Mouse (Mus musculus) embryo, embryonic 9.5 days (tissue): ENCODE data around the gene Tfap4.

Experiments
- DNase-seq: peaks from one replicate; pipeline ENCODE4 v3.0.0-alpha.2; 2017; ENCODE audit errors: extremely low spot score

Gene Tfap4

DNA sequence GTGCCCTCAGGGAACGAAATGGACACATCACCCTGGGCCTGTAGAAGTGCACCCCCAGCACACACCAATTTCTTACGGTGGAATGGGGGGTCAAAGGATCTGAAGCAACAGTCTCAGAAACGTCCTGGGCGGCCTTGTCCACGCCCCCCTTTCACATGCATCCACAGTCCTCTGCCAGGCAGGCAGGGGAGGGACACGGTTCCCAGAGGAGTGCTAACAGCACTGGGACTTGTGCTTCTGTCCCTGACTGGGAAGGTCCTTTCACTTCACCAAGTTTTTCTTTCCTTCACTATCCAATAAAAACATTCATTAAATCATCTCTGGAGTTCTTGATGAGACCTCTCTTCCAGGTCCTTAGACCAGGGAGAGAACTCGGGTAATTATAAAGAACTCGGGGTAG is 39.0 kb downstream of the Tfap4 start:
- no peak for DNase-seq

DNA sequence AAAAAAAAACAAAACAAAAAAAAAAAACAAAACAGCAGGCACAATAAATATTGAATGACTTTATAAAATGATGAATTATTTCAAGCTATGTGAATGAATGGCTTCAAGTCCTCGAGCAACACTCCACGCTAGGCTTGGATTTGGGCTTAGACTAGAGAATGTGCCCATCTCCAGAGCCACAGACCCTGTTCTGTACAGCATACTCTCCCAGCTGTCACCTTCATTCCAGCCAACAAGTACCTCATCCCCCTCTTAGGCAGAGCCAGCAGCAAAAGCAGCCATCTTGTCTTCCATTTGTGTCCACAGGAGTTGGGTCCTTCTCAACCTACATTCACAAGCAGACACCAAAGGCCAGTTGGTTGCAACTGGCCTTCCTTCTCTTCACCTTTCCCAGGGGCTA is 39.8 kb downstream of the Tfap4 start:
- no peak for DNase-seq

DNA sequence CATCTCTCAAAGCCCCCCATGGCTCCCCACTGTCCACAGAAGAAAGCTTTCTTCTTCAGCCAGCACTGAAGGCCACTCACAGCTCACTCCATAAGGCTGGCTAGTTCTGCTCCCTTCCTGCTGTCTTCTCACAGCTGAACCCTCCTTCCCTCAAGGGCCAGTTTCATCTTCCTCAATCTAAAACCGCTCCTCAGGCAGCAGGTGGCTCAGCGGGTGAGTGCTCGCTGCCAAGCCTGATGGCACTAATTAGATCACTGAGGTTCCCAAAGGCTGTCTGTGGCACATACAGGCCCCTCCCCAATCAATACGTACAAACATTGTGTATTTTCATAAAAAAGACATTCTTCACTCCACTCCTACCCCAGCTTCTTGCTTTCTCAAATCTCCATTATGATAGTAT is 40.5 kb downstream of the Tfap4 start:
- DNase-seq = no peak

DNA sequence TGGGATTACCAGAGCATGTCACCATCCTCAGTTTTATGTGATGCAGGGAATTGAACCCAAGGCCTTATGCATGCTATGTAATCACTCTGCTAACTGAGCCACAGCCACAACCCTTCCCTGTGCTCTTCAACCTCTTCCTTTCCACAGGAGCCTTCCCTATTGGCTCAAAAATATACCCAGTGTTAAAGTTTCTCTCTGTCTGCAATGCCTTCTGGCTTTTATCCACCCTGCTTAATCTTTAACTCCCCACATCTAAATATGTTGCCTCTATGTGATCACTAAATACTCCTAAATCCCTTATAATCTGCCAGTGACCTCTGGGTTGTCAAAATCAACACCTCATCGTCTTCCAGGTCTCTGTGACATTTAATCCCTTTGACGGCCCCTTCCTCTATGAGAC is 41.7 kb downstream of the Tfap4 start:
- no peak for DNase-seq

DNA sequence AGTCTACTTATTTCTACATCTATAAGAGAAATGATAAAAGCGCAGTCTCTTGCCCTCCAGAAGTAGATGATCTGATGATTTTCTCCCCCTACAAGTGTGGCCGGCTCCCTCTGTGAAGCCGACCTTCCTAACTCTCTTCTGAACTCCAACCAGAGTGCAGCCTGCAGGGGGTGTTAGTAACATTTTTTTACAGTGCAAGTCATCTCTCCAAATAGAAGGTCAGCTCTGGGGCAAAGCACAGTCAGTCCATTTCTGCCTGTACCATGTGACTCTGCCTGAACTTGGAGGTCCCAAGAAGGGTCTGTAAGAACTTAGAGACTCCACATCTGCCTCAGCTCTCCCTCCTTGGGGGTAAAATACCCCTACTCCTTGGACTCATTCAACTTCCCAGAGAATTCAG is 45.3 kb downstream of the Tfap4 start:
- no peak for DNase-seq

DNA sequence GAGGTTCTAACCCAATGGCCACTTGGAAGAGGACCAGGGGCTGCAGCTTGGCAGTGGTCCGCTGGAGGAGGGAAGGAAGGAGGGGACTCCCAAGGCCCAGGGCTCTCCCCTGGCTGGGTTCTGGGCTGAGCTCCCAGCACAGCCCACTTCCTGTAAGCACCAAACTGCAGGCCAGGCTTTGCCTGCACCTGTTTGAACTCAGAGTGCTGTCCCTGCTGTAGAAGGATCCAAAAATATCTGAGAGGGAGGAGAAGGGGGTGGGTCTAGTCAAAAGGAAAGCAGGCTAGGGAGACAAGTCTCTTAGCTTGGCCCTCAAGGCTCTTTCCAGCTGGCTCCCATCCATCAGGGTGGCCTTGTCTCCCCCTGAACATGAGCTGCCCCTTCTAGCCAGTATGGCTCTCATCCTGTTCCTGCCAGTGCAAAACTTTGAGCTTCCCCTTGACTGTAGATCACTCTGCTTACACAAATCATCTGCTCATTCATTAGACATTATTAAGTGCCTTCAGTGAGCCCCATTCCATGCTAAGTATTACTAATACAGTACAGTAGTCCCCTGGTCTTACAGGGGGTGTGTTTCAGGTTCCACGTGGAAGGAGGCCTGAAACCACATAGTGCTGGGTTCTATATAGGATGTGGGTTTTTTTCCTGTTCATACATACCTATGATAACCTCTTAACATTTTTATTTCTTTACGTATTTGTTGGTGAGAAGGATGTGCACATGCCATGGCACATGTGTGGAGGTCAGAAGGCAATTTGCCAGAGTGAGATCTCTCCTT is 46.8 kb downstream of the Tfap4 start:
- no peak for DNase-seq

DNA sequence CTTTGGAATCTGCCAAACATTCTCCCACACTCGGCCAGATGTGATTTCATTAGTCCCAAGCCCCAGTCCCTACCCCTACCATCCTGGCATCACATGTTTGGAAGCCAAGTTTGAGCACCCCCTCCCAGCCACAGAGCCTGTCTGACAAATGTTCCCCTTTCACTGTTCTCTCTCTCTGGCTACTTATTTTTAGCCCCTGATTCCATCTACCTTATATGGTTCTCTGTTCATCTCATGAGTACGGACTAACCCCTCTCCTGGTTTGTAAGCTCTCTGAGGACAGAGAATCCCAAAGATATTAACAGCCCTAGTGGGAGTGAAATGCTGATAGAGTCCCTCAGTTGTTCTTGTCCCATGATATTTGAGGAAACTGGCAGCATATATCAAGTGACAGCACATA is 48.3 kb downstream of the Tfap4 start:
- no peak for DNase-seq

DNA sequence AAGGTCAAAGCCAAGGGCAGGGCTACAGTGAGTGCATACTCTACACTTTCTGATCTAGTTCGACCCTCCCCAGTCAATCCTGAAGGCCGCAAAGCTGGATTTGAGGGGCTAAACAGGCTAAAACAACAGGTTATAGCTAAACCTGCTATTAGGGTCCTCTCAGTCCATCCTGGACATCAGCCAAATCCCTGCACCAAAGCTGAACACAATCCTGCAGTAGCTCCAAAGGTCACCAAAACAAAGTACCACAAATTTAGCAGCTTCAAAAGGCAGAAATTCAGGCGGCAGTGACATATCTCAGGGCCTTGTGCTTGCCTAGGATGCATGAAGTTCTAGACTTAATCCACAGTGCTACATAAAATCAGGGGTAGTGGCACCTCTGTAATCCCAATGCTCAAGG is 53.5 kb downstream of the Tfap4 start:
- no peak for DNase-seq

DNA sequence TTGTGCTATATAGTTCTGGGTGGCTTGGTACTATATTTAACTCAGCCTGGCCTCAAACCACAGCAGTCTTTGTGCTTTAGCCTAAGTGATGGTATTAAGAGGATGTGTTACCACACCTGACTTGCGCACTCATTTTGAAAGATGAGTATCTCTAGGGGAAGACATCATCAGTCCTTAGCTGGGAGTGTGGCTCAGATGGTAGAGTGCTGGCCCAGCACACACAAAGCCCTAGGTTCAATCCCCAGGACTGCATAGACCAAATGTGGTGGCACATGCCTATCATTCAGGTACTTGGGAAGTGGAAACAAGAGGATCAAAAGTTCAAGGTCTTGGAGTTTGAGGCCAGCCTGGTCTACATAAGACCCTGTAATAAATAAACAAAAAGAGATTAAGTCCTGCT is 56.2 kb downstream of the Tfap4 start:
- no peak for DNase-seq

DNA sequence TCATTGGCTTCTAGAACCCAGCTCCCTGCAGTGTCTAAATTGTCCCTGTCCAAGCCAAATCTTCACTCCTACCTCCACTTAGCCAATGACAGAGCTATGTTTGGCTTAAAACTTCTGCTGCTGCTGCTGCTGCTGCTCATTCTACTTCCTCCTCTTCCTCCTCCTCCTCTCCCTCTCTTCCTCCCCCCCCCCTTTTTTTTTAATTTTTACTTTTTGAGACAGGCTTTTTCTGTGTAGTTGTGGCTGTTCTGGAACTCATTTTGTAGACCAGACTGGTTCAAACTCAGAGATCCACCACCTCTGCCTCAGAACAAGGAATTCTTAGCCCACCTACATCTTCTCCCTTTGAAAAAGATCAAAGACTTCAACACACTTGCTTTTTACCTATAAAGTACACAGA is 57.1 kb downstream of the Tfap4 start:
- DNase-seq = no peak

DNA sequence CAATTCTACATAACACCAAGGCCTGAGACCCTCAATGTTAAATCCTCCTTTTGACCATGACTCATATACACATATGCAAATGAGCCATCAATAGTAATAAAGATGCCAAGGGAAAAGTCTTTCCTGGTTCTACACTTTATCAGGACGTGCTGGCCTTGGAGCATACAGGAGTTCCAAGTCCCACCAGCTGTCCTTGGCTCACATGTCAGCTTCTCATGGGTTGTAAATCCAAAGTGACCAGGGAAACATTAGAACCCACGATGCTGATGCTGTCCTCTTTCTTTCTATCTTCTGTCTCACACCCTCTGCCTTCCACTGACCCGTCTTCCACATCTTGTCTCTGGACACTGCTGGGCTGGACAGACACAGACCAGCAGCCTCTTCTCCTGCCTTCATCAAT is 58.0 kb downstream of the Tfap4 start:
- no peak for DNase-seq

DNA sequence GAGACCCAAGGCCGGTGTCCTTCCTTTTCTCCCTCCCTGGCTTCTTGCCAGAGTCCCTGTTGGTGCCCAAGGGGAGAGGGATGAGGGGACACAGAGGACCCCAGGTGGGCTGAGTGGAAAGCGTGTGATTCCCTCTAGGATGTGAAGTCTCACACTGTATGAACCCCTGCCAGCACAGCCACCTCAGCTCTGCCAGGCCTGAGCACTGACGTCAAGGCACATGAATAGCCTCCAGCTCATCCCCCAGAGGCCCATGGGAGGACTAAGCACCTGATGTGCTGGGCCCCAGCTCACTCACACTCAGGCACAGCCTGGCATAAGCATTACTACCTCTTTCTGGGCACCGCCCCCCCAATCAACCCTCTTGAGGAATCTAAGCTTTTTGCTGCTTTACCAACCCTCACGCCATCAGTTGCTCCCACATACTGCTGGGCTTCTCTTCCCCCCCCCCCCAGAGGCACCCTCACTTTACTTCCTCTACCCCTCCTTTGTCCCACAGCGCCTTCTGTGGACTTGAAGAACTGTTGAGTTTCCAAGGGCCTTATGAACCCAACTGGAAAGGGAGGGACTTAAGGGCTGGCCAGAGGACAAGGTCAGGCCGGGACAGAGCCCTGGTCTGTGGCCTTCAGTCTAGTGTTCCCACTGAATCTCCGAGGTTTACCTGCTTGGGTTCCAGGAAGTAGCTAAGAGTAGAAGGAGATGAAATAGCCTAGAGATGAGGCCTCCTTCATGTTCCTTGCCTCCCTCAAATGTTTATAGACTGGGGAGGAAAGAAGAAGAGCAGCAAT is 58.9 kb downstream of the Tfap4 start:
- DNase-seq = no peak

DNA sequence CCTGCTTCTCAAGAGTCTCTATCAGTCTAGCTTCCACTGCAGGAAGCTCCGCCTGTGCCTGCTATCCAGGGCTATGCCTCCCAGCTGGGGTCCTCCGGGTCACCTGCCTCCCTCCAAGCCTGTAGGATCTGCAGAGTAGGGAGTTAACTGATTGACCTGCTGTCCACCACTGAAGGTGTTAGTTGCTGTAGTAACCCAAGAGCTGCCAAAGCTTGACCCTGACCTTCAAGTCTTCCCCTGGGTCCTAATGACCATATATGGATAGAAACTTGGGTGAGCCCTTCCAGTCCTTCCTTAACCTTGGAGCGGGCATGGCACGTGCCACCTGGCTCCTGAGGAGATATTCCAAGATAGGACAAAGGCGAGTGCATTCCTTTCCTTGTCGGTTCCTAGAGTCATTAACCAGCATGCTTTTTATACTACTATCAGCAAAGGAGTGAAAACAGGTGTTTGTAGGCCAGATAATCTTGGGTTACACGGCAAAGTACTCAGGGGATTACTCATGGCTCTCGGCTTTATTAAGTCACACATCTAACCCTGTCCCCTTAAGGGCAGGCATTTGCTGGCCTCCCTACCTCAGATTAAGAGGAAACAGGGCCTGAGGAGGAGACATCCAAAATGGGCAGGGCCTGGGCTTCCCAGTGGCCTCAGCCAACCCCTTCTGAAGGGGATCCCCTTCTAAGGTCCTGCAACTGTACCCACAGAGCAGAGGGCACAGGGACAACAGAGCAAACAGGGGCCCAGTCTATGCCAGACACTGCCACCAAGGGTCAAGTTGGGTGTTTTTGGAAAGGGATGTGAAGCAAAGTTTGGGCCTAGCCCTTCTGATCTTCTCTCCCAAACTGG is 61.7 kb downstream of the Tfap4 start:
- peak; percentile 3 for DNase-seq

DNA sequence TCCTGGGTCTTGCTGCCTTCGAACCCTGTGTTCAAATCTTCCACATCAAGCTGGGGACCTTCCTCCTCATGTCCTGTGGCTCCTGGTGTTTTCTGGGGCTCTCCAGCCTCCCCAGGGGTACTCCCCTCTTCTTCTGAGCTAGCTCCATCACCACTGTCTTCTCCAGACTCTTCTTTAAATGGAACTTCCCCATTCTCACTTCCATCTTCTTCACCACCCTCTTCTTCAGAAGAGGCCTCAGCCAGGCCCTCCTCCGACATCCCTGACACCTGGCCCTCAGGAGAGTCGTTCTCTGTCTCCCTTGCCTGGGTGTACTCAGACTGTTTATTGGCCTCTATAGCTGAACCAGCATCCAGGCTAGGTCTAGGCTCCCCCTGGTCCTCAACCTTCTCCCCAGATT is 63.2 kb downstream of the Tfap4 start:
- DNase-seq = no peak

DNA sequence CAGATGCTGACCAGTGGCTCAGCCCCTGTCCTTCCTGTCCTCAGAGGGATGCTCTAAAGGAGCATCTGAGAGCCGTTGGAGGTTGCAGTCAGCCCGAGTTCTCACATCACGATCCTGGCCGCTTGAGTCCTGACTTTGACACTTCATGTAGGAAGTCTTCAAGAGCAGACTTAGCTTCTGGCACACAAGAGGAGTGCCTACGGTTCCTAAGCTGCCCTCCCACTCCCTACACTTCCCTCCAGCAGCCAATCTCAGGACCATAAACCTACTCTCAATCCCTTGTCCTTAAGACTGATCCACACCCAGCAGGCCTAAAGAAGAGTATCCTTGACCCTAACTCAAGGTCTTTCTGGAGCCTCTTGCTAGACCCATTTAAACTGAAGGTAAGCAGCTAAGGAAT is 63.8 kb downstream of the Tfap4 start:
- DNase-seq = no peak
